Mouse (Mus musculus) gastrocnemius, postnatal 10 days (tissue): ENCODE measurements around the gene Gemin2. TPM values are rescaled to one million over a fixed set of nuclear protein-coding genes. Genes with fewer than 3 reads are reported as not detected.
"Not testable (repeated sequence)": the region's sequence is repeated elsewhere in the genome, so short reads cannot be mapped to it uniquely, and the experiment has no call there.

Source experiments
- DNase-seq: peaks from one replicate; pipeline ENCODE4 v3.0.0; 2021; ENCODE audit warnings: mixed read lengths
- long read RNA-seq, 2 experiments: library from polyadenylated mRNA; stranded (forward); transcript quantifications; one replicate each; pipeline ENCODE4 v2.0.0; 2021
- total RNA-seq, 2 experiments: library from RNA; stranded (reverse); gene quantifications; 2 replicates each; pipeline ENCODE4 v1.2.3; 2021

The Gemin2 gene
- 1 to 10 TPM; 5.5 to 6.1 TPM for total RNA-seq
- long read RNA-seq, experiment 1, transcript Gemin2-201 (10 exons, 1,588 nt), result major isoform, 8 of 11 reads
- long read RNA-seq, experiment 1, partial matches to known transcripts, result 0 of 11 reads
- long read RNA-seq, experiment 1, other reads (novel, unspliced or antisense), result 3 of 11 reads
- long read RNA-seq, experiment 2, partial matches to known transcripts, result 0 of 3 reads
- long read RNA-seq, experiment 2, other reads (novel, unspliced or antisense), result 2 of 3 reads

GRCm38 (mm10) chr12:59013234-59013633, at the start of gene Gemin2:
Gene Gemin2 (plus strand): TSS chr12:59013393.
- DNase-seq, result peak; percentile 85

DNA sequence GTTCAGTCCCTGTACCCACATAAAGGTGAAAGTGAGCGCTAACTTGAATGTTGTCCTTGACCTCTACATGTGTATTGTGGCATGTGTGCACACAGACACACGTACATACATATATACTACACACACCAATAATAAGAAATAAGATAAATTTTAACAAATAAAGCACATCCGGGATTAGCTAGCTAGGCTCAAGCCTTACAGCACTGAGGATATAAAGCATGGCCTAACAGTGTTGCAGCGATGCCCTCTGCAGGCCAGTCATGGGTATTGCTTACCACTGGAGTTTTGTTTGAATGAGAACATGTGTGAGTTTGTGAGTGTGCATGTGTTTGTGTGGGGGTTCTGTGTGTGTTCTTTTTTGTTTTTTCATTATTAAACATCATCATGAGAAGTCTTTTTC, 48.6 kb upstream of the Gemin2 start:
- DNase-seq, result no peak

GRCm38 (mm10) chr12:58976966-58977365, 36.2 kb upstream of the Gemin2 start:
- no peak for DNase-seq

GRCm38 (mm10) chr12:58981178-58981661, 32.0 kb upstream of the Gemin2 start:
- not testable (repeated sequence) for DNase-seq

- no peak for DNase-seq
Observed at GRCm38 (mm10) chr12:58985766-58986165, 27.4 kb upstream of the Gemin2 start.

DNA sequence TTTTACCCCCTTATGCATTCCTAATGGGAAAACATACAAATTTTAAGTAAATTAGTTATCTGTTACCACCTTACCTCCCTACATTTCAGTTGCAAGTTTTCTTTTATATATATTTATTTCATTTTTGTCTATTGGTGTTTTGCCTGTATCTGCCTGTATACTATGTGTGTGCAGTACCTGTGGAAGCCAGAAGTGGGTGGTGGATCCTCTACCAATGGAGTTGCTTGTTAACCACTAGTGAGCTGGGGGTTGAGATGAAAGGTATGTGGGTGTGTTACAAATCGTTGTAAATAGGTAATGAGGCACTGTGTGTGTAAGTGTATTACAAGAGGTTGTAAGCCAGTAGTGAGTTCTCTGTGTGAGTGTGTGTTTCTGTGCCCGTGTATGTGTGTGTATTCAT, 2.7 kb upstream of the Gemin2 start:
- DNase-seq, result no peak

DNA sequence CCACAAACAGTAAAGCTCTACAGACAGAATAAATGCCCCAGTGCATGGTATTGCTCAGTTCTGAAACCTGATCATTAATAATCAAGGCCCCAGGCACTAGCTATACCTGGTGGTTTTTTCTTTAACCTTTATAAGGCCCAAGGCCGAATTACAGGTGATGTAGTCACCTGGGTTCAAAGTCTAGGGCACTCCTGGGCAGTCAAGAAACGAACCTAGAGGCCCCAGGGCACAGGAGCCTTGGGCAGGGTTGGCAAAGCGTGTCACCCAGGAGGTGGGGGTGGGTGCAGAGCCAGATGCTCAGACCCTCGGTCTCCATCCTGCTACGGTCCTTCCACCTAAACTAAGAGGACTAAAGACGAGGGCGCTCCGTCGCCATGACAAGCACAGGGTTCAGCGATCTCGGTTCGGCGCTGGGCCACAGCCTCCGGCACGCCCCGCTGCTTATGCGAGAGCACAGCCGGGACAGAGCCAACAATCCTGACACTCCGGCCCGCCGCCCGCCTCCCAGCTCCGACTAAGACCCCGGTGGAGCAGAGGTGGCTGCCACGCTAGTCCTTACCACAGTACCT, 1.8 kb upstream of the Gemin2 start:
- no peak for DNase-seq

GRCm38 (mm10) chr12:59011844-59012709, 1.1 kb upstream of the Gemin2 start, which contains the start of gene Sec23a:
Gene Sec23a (minus strand): TSS chr12:59012017.
- DNase-seq, result peak; percentile 98

DNA sequence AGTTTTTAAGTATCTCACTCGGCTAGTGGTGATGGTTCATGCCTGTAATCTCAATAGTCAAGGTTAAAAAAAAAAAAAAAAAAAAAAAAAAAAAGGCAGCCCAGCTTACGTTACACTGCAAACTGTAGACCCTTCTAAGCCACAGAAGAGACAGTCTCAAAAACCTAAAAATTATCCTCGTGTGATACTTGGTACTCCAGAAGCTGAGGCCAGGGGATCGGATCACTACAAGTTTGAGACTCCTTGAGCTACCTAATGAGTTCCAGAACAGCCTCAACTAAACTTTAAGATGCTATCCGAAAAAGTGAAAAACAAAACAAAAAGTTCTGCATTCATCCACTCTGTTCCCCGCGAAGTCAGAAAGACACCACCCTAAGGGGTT, 492 bp upstream of the Gemin2 start:
- DNase-seq, result no peak

- DNase-seq, result no peak
Observed at GRCm38 (mm10) chr12:59017970-59018369, 4.8 kb downstream of the Gemin2 start.

DNA sequence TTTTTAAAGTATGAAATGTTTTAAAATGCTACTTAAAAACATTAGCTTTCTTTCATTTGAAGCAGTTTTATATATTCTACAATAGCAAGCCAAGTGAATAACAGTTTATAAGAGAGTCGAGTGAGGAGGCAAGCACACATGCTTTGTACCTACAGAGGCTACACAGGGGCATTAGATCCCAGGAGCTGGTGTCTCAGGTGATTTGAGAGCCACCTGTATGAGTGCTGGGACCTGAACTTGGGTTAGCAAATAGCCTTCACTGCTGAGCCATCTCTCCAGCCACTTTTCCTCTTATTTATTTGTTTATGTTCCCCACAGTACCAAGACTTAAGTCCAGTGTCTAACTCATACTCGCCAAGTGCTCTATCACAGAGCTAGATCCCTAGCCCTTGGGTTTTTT, 6.7 kb downstream of the Gemin2 start:
- no peak for DNase-seq

- no peak for DNase-seq
Observed at GRCm38 (mm10) chr12:59021306-59021705, 8.1 kb downstream of the Gemin2 start.

DNA sequence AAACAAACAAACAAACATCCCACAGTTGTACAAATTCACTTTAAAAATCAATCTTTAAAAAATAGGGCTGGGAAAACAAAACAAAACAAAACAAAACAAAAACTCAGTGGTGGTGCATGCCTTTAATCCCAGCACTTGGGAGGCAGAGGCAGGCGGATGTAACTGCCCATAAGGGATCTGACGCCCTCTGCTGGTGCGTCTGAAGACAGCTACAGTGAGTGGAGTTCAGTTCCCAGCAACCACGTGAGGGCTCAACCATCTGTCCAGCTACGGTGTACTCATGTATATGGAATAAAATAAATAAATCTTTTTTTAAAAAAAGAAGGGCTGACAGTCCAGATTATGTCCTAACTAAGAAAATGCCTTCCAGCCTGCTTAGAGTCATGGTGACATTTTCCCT, 18.9 kb downstream of the Gemin2 start:
- DNase-seq, result no peak

- no peak for DNase-seq
Observed at GRCm38 (mm10) chr12:59039162-59039970, 26.2 kb downstream of the Gemin2 start.

DNA sequence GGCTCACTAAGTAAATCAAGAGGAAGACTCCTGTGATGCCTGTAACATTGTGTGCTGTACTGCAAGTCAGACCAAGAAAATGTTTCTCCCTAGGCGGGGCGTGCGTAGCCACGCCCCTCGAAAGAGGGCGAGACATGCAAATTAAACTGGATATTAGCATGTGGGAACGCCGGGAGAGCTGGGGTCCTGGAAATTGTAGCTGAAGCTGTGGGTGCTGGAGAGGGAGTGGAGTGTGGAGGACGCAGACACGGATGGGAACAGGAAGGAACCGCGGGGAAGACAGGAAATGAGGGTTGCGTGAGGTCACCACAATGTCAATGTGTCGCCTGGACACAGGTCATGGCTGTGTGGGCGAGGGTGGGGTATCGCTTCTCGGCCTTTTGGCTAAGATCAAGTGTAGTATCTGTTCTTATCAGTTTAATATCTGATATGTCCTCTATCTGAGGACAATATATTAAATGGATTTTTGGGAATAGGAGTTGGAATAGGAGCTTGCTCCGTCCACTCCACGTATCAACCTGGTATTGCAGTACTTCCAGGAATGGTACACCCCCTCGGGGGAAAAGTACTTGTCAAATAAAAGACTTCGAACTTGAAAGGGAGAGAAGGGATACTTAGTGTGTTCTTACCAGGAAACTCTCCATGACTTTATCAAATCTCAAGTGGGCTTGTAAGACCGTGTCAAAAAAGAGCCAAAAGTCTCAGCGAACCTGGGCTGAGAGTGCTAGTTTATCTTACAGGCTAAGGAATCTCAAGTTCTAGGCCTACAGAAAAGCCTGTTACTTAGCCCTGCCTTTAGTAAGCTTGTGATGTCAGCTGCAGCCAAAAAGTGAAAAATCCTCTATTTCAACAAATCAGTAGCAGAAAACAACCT, 27.0 kb downstream of the Gemin2 start:
- DNase-seq, result peak; percentile 8

DNA sequence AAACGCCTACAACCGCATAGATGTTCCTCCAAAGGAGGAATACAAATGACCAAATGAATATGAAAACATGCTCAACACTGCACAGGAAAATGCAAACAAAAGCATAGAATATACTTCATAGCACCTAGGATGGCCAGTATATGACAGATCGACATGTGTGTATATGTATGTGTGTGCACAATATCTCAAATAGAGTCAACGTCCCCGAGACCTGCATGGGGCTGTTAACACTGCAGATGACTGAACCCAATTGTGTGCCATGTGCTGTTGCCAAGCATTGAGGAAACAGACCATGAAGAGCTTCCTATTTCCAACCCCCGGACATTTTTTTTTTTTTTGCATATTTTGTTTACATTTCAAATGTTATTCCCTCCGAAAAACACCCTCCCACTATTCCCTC, 27.7 kb downstream of the Gemin2 start:
- no peak for DNase-seq

DNA sequence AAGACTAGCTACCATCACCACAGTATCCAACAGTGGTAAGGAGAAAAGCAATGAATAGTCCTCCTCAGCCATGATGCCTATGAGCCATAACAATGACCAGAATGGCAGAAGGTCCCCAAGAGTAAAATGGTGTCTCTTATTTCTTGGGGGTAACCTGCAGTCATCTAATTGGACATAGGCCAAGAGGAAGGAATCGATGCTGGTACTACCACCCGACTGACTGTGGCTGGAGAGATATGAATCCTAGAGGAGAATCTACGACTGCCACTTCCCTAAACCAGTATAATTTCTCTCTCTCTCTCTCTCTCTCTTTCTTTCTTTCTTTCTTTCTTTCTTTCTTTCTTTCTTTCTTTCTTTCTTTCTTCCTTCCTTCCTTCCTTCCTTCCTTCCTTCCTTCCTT, 39.3 kb downstream of the Gemin2 start:
- DNase-seq, result no peak

- no peak for DNase-seq
Observed at GRCm38 (mm10) chr12:59053166-59053565, 40.0 kb downstream of the Gemin2 start.

DNA sequence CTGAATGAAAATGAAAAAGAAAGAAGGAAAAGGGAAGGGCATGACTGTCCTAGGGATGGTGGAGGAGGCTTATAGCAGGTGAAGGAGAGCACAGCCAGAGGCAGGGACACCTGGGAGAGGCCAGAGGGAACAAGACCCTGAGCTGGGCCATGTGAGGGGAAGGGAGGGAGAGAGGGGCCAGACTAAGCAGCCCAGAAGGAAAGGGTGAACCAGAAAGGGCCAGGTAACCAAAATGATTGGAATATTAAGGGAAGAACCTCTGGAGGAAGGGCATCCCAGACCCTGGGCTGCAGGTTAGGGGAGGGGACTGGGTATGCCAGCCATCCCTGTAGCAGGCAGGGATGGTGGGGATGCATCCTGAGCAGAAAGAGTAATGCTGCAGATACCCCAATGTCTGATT, 40.8 kb downstream of the Gemin2 start:
- DNase-seq, result no peak

DNA sequence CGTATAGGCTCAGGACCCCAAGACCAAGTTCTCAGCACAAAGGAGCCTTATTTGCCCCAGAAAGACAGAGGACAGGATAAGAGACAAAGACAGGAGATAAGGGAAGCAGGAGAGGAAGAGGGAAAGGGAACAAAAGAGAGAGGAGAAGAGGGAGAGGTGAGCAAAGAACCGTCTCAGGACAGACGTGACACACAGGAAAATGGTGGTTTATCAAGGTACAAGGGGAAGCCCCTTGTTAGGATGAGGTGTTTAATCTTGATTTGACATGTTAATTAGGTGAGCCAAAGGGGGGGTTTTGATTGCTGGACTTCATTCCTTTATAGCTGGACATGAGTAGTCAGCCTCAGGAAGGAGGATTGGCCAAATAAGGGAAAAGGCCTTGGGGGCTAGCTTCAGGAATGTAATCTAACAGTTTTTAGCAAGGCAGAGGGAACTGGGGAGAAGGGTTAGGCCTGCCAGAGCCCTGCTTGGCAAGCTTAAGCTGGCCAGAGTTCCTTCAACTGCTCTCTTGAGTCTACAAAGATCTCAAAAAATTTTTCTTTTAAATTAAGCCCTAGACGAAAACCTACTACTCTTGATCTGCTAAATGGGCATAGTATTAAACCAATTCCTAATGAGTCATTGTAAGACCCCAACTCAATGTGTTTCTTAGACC, 42.1 kb downstream of the Gemin2 start:
- DNase-seq, result no peak

GRCm38 (mm10) chr12:59056222-59056621, 43.0 kb downstream of the Gemin2 start:
- DNase-seq, result no peak
